Mouse (Mus musculus): ENCODE measurements around the gene Tnrc6b.

DNA sequence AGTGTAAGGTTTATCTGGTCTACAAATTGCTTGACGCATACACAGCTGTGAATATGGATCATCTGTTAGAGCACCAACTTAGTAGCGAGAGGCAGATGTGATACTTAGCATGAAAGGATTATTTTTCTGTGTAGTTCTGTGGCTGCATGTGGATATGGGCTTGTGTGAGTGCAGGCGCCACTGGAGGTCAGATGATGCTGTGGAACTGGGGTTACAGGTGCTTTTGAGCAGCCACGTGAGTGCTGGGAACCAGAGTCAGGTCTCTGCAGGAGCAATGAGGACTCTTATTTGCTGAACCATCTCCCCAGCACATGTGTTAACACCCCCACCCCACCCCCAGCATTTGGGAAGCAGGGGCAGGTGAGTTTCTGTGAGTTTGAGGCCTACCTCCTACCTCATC is 238.3 kb downstream of the Tnrc6b start:
- no peak for TF ChIP-seq MAFK (IDR thresholded peaks at IDR 0.05; ENCODE audit: insufficient read depth, low read depth, low read length)
- TF ChIP-seq ZC3H11A (IDR thresholded peaks at IDR 0.05; ENCODE audit: borderline replicate concordance, low read depth, low read length) = no peak
- TF ChIP-seq CHD2 (IDR thresholded peaks at IDR 0.05; ENCODE audit: low read depth, low read length) = no peak
- TF ChIP-seq HCFC1 (IDR thresholded peaks at IDR 0.05; ENCODE audit: borderline replicate concordance, insufficient read depth, low read length) = no peak
- TF ChIP-seq ZNF384 (IDR thresholded peaks at IDR 0.05; ENCODE audit: low read depth, low read length) = no peak

All from ES-E14 (cell line).